Mouse (Mus musculus) spleen, adult 2 months (tissue): Measurements from ENCODE around the gene Ppm1h.

ENCODE experiments used
- CTCF ChIP-seq: fragments of 200-500 bp; IDR thresholded peaks from 2 replicates; pipeline ENCODE4 v1.5.1; 2011; ENCODE audit warnings: mild to moderate bottlenecking, inconsistent platforms; ENCODE audit not compliant: insufficient read depth, insufficient read length, insufficient replicate concordance; ENCODE audit errors: extremely low read depth
- POLR2A ChIP-seq: fragments of 200-500 bp; IDR thresholded peaks from 2 replicates; pipeline ENCODE4 v1.6.1; 2011; ENCODE audit warnings: low read depth, low read length, inconsistent platforms

DNA sequence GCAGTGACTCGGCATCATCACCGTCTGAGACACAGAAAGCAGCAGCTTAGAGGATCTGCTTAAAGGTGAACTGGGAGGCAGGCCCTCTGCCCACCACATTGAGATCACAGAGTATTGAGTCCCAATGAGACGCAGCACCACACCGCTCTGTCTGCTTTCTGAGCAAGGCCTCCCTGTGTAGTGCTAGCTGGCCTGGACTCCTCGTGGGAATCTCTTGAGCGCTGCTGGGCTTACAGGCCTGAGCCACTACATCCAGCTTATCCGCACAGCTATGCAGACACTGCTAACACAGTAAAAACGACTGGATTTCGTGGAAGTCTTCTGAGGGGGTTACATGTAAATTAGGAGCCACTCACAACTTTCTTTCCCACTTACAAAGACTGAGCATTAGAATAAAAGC is 313.1 kb downstream of the Ppm1h start:
- TF ChIP-seq POLR2A = no peak
- no peak for TF ChIP-seq CTCF
